Mouse (Mus musculus): ENCODE results near the gene Dppa3.
A peak's percentile ranks its signal among the peaks of the same experiment; 100 is the strongest.
"Not testable (repeated sequence)": the region's sequence is repeated elsewhere in the genome, so short reads cannot be mapped to it uniquely, and the experiment has no call there.

The Dppa3 gene

GRCm38 (mm10) chr6:122609771-122610170 lies 16.4 kb upstream of the Dppa3 start, which contains the start of gene Gdf3:
Gdf3 (minus strand) TSS chr6:122610087.
- DNase-seq (ENCODE audit: extremely low read depth, low read depth), result no peak

DNA sequence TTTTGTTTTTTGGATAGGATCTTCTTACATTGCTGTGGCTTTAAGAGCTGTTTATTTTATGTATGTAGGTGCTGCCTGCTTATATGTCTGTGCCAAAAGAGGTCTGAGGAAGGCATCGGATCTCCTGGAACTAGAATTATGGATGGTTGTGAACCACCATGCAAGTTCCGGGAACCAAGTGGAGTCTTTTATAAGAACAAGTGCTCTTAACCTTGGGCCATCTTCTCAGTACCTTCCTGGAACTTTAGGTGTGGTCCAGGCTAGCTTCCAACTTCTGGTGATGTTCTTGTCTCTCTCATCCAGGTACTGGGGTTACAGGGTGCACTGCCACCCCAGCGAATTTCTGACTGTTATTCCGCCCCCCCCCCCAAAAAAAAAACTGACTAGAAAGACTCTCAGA lies 13.8 kb upstream of the Dppa3 start:
- DNase-seq (ENCODE audit: extremely low read depth, low read depth), result no peak

DNA sequence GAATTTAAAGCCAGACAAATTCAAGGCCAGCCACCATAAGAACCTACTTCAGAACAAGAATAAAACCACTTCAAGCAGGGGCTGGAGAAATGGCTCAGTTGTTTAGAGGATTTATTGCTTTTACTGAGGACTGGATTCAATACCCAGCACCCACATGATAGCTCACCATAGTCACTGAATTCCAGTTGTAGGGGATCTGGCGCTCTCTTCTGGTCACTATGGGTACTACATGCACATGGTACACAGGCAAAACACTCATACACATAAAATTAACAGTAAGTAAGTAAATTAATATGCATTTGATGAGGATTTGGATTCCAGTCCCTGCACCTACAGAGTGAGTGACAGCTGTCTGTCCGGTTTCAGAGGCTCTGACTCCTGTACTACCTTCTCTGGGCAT lies 12.2 kb upstream of the Dppa3 start:
- no peak for DNase-seq (ENCODE audit: extremely low read depth, low read depth)

DNA sequence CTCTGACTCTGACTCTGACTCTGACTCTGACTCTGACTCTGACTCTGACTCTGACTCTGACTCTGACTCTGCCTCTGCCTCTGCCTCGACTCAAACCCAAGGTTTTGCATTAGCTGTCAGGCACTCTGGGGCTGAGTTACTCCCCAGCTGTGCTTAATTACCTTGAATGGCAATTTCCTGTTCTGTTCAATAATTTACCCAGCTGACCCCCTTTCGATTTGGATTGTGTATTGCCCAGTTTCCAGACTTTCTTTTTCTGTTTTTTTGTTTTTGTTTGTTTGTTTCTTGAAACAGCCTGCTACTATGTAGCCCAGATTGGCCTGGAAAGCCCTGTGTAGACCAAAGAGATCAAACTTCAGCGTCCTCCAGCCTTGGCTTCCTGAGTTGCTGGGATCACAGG lies 10.2 kb upstream of the Dppa3 start:
- no peak for DNase-seq (ENCODE audit: extremely low read depth, low read depth)

DNA sequence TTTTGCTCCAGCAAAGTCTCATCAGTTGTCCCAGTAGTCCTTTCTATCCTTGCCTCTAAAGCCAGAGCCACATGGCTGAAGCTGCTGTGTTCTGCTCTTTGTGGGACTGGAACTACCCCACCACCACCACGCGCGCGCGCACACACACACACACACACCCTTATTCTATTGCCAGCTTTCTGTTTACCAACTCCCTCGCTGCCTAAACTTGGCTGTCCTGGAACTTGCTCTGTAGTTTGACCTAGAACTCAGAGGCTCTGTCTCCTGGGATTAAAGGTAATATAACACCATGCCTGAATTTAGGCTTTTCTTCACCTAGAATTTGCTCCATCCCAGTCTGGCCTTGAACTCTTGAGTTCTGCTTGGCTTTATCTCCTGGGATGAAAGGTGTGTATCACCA lies 5.1 kb upstream of the Dppa3 start:
- DNase-seq (ENCODE audit: extremely low read depth, low read depth), result no peak

GRCm38 (mm10) chr6:122624480-122624879 lies 1.7 kb upstream of the Dppa3 start:
- no peak for DNase-seq (ENCODE audit: extremely low read depth, low read depth)

GRCm38 (mm10) chr6:122625156-122625555 lies 1.1 kb upstream of the Dppa3 start:
- DNase-seq (ENCODE audit: extremely low read depth, low read depth), result no peak

DNA sequence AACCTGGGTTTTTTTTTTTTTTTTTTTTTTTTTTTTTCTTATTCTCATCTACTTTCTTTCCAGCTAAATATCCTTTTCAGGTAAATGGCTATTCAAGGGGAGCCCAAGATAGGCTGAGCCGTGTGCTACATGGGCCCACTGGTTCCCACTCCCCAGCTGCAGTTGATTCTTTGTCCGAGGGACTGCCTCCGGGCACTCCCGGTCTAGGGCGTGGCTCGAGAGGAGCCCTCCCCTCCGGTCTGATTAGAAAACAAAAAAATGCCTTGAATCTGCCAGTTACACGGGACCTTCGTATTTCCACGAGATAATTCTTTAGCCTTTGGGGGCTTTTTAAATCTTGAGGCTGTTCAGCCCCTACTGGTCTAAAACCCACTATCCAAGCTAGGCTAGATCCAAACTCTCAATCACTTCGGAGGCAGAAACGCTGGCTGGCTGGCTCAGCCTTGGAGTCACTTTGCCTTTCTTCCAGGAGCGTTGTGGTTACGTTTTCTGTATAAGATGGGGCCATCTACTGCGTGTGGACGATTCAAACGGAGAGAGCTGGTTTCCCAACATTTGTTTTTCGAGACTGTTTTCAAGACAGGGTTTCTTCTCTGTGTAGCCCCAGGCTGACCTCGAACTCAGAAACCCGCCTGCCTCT lies 1.4 kb downstream of the Dppa3 start:
- DNase-seq (ENCODE audit: extremely low read depth, low read depth), result no peak

DNA sequence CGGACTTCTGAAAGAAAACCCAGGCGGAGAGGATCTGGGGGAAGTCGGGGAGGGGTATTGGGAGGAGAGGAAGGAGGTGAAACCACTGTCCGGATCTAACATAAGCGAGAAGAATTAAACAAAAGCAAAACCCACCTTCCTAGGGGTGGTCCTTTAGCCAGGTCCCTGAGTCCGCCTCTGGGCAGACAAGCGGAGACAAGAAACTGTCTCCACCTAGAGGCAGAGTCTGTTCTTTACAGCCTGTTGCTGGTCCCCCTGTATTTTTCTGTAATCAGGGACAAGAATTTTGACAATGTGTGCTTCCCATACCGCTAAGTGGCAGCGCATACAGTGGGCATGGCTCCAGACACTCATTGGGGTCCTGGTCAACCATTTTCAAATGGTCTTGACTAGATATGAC lies 7.2 kb downstream of the Dppa3 start:
- DNase-seq (ENCODE audit: extremely low read depth, low read depth), result no peak

- DNase-seq (ENCODE audit: extremely low read depth, low read depth), result no peak
These were observed 9.1 kb downstream of the Dppa3 start for GRCm38 (mm10) chr6:122635315-122635714.

DNA sequence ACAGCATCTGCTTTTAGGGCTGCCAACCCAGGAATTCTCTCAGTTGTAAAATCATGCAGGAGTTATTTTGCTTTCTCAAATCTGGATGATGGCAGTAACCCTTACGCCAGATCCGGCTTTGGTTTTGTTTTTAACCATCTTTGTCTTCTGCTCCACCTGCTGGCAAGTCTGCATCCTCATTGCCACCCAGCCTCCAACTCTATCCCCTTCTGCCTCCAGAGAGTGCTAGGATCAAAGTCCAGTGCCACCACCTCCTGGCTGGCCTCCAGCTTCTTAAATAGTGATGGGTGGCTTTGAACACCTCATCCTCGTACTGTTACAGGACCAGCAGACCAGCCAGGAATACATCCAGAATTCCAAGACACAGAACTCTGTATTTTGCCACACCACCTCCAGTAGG lies 10.5 kb downstream of the Dppa3 start:
- no peak for DNase-seq (ENCODE audit: extremely low read depth, low read depth)

GRCm38 (mm10) chr6:122637566-122637965 lies 11.4 kb downstream of the Dppa3 start:
- not testable (repeated sequence) for DNase-seq (ENCODE audit: extremely low read depth, low read depth)

- not testable (repeated sequence) for DNase-seq (ENCODE audit: extremely low read depth, low read depth)
These were observed 18.0 kb downstream of the Dppa3 start for GRCm38 (mm10) chr6:122644196-122644595.

- DNase-seq (ENCODE audit: extremely low read depth, low read depth), result no peak
These were observed 23.7 kb downstream of the Dppa3 start for GRCm38 (mm10) chr6:122649903-122650302.

GRCm38 (mm10) chr6:122650398-122650980 lies 24.3 kb downstream of the Dppa3 start:
- no peak for DNase-seq (ENCODE audit: extremely low read depth, low read depth)

DNA sequence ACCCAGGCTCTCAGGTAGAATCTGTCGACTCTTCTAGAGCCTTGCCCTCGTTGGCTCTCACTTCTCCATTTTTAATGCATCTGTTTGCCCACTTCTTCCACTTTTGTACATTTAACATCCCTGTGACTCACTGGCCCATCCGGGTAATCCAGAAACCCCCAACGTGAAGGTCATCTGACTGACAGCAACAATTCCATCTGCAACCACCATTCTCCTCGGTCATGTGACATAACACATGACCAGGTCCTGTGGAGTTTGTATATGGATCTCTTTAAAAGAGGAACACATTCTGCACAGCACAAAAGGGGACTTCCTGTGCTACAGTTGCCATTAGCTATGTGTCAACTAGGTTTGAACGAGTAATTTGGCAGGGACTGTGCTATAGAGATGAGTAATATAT lies 28.1 kb downstream of the Dppa3 start:
- DNase-seq (ENCODE audit: extremely low read depth, low read depth), result peak; percentile 56

DNA sequence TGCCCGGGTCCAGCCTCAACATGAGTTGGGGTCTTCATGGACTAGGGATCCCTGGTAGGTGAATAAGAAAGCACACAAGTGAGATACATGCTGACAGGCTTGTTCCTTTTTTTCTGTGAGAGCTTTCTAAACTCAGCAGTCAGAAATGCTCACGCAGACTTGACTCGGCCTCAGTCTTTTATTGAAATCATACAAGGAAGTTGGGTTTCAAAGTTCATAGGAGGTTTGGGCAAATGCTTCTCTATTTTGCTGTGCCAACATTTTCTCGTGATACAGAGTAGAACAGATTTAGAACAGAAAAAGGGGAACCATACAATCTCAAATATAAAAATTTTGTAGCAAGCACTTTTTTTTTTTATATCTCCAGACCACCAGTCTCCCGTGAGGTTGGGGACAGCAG lies 31.4 kb downstream of the Dppa3 start:
- peak; percentile 50 for DNase-seq (ENCODE audit: extremely low read depth, low read depth)

DNA sequence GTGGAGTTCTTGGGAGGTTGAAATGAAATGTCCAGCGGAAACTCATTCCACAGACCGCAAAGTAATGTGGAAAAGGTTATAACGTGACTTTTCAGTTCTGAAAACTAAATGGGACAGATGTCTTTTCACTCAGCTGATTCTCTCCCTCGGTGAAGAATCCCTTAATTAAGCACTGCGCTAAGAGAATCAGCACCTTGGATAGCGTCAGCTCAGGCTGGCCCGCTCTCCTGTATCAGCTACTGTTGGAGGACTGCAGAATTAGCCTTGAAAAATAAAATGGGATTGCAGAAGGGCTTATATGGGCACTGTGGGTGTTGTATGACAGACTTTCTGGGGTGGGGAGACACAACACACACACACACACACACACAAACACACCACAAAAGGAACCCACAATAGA lies 33.4 kb downstream of the Dppa3 start:
- DNase-seq (ENCODE audit: extremely low read depth, low read depth), result no peak

DNA sequence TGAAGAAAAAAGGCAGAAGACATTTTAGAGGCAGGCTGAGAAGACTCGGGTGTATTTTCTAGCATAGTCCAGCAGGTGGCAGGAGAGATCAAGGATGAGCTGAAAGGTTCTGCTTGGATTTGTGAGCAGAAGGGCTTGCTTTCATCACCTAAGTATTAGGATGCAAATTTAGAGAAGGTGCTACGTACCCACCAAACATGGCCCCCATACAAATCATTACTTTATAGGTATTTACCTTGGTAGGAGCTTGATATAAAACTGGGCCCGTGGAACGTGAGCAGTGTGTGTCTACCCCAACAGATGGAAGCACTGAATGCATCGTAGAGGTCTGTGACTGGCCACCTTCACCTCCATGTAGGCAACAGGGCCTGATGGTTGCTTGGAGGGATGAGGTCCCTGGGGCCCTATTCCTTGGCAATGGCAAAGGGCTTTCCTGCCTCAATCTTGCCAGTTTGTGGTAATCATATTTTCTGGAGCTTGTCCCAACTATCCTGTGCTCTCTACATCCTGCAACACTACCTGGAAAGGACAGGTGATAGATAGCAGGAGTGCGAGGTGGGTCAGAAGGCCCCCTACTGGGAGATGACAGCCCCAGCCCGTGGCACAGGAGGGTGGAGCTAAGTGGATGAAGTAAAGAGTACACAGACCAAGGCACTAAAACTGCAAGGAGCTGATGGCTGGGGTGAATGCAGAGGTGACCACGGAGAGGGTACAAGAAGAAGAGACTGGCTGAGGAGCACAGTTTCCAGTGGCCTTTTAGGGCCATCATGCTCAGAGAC lies 34.6 kb downstream of the Dppa3 start:
- no peak for DNase-seq (ENCODE audit: extremely low read depth, low read depth)

DNA sequence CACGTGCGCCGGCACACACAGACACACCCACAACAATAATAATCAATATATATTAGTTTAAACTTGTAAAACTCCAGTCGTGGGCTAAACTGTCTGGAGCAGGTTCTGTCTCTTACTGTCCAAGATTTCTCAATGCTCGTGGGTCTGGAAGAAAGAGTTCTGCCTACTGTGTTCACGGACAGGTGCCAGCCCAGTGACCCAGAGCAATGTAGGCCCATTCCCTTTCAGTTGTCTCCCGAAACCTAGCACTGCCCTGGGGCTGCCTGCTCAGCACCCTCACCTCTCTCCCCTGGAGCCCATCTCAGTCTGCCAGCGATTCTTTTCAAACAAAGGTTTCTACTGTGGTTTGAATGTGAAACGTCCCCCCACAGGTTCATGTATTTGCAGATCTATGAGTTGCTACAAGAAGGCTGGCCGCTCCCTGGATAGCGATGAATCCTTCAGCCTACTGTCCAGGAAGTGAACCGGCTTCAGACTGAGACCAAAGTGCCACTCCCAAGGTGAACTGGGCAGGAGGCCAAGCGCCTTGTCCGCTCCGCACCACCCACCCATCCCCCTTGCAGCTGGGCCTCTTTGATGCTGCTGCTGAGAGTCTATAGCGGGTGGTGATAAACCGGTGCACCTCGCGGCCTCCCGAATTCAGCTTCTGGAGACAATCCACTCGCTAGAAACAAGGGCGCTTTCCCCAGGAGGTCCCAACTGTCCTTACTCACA lies 36.5 kb downstream of the Dppa3 start:
- no peak for DNase-seq (ENCODE audit: extremely low read depth, low read depth)

DNA sequence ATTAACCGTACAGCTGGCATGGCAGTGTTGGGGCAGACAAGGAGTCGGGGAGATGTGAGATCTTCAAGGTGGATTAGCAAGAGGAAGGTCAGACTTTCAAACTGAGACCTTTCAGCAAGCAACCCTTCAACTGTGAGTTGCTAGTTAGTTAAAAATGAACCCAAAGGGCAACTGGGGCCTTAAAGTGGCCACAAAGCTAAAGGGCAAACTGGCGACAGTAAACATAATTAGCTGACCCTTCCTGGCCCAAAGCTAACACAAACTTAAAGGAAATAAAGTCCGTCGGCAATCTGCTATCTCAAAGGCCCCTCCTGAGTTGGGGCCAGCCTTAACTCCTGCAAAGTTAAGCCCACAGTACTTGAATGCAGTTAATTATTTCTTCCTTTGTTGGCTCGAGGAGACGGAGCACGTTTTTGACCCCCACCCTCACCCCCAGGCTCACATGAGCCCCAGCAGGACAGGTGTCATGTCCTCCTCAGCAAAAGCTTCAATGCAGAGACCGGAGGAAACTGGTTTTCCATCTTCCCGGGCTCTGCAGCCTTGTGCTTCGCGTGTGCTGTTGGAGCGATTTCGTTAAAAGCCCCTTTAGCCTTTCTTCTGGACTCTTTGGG lies 37.5 kb downstream of the Dppa3 start:
- DNase-seq (ENCODE audit: extremely low read depth, low read depth), result no peak

GRCm38 (mm10) chr6:122665866-122666265 lies 39.7 kb downstream of the Dppa3 start:
- no peak for DNase-seq (ENCODE audit: extremely low read depth, low read depth)
